Mouse (Mus musculus) cerebellum, adult (tissue): ENCODE results near the gene Tgfbr1.
"Not testable (repeated sequence)": the region's sequence is repeated elsewhere in the genome, so short reads cannot be mapped to it uniquely, and the experiment has no call there.

ENCODE experiments used
- ATAC-seq: cut with Nextera tagmentation; 2 replicates; pipeline ENCODE4 v1.9.2; 2017; ENCODE audit warnings: mild to moderate bottlenecking, moderate library complexity, mixed read lengths; ENCODE audit not compliant: insufficient number of reproducible peaks, low FRiP score, low TSS enrichment

Tgfbr1 gene

DNA sequence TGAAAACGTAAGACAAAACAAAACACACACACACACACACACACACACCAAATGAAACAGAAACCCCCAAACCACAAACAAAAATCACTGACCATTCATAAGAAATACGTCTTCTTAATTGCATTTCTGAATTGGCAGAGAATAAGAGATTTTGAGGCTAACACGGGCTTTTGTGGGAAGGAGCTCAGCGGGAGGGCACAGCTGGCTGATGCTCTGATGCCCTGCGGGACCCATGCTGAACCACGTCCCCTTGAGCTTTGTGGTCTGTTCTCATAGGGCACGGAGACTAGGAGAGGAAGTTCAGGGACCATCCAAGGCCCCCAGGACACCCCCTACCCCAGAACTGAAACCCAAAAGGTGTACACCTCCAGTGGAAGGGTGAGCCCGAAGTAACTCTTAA lies 10.4 kb upstream of the Tgfbr1 start:
- ATAC-seq: no peak

DNA sequence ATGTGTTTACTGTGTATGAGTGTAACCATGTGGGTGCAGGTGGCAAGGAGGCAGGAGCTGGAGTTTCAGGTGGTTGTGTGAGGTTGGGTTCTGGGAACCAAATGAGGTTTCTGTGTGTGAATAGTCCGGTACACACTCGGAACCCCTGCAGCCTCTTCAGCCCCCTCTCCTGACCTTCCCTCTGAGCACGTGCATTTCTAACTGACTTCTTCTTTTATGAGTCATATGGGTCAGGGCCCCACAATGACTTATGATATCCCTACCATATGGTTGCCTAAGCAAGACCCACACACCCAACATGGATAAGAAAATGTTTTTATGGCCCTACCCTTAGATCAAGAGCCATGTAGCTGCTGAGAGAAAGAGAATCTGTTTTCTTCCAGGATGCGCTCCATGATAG lies 6.0 kb upstream of the Tgfbr1 start:
- ATAC-seq: no peak

DNA sequence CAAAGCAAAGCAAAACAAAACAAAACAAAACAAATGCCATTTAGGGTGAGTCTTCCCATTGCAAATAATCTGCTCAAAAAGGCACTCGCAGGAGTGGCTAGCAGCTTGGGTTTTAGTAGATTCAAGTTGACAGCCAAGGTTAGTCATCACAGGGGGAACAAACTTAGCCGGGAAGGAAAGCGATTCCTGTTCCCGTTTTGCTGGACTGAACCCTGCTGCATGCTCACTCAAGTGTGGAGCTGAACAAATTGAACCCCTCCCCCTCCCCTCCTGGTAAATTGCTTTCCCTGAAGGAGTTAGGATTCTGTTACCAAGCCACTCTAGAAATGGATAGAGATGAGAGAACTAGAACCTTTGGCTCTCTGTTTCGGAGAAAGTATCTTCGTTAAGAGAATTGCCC lies 3.3 kb upstream of the Tgfbr1 start:
- no peak for ATAC-seq

DNA sequence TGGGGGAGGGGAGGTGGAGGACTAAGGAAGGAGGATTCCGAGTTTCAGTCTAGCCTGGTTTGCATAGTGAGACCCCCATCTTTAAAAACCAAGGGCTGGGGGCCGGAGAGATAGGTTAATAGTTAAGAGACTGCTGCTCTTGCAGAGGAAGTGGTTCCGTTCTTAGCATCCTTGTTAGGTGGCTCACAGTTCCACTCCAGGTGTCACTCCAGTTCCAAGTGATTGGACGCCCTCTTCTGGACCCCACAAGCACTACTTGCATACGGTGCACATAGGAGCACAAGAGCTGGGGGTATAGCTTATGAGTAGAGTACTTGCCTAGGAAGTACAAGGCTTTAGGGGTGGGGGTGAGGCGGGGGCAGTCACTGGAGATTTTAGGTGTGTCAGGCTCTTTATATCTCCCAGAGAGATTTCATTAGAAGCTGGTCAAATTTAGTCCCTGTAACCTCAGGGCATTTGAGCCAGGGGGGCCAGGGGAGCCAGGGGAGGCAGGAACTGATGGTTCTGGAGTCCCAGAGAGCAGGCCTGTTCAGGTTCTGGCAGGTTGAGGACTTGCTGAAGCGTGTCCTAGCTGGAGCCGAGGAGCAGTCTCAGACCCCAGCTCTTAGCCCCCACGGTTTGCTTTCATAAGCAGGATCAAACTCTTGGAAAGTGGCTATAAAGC lies 1.5 kb upstream of the Tgfbr1 start:
- no peak; the same call in 1 of the 2 replicates for ATAC-seq

DNA sequence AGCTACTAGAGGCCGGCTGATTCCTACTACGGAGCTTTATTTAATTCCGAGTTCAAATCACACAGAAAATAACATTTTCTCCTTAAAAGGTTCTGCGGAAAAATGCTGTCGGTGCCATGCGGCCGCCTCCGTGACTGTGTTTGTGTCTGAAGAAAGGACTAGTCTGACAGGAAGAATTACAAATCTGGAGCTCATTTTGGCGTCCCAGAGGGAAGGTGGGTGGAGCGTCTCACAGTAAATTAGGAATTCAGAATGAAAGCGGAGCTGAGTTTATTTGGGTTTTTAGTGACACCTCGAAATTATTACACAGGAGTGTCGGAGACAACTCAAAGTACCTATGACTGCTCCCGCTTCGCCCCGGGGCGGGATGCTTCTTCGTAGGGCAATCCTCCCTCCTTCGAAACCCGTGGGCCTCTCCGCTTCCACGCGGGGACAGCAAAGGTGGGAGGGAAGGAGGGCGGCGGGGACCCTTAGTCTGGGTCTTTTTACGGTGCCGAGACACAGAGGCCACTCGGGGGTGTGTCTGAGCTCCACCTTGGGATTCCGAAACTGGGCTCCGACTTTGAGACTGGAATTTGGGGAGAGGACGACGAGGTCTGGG lies 861 bp upstream of the Tgfbr1 start:
- ATAC-seq: 0 out of 2 replicates have a peak, but pooled peaks have one; percentile 4

DNA sequence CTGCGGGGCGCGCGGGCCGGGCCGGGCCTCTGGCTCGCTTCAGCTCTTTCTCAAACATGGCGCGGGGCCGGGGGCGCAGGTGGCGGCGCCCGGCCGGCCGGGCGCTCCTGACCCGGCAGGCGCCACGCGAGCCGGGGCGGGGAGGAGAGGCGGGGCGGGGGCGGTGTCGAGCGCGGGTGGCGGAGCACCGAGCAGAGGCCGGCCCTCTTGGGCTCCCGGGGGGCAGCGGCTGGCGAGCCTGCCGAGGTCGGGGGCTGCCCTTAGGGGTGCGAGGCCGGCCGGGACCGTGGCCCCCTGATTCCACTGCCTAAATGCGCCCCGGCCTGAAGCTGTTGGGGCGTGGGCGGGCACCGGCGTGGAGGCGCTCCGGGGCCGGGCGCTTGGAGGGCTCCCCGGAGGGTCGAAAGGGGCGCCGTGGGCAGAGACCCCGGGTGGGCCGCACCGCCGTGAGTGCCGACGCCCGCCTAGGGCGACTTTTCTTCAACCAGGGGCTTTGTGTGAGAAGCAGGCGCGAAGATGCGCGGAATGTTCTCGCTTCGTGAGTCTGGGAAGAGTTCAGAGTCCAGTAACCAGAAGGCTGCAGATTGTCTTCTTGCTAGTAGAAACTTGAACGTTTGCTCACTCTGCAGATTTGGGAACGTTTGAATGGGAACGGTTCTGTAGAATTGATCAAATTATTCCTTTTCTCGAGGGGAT lies 542 bp downstream of the Tgfbr1 start:
- peak; percentile 31; the same call in 1 of the 2 replicates for ATAC-seq

DNA sequence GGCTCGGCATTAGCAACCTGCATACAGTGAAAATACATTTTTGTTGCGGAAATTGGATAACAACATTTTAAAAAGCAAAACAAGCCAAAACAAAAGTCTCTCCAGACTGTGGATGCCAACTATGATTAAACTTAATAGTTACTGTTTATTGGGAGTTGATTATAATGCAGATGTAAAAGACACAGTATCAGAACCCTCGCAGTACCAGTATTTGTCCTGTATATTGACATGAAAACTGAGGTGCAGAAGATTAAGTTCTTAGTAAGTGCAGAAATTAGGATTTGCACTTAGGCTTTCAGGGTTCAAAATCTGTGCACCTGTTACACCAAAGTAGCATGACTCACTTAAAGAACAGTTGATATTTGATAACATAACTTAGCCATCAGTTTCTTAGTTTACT lies 1.3 kb downstream of the Tgfbr1 start:
- no peak for ATAC-seq

DNA sequence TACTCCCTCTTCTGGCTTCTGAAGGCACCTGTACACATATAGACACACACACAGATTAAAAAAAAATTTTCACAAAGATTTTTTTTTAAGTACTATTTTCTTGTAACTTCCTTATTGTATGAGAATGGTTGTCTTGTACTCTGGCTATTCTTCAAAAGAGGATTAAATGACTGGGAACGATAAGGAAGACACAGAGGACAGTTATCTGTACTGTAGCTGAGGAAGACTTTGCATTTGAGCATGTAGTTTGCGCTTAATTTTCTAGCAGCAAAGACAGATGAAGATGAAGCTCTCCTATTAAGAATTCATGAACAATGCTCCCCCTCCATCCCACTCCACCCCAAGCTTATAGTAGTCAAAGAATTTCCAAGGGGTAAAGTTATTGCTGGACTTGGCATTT lies 9.6 kb downstream of the Tgfbr1 start:
- ATAC-seq: no peak

DNA sequence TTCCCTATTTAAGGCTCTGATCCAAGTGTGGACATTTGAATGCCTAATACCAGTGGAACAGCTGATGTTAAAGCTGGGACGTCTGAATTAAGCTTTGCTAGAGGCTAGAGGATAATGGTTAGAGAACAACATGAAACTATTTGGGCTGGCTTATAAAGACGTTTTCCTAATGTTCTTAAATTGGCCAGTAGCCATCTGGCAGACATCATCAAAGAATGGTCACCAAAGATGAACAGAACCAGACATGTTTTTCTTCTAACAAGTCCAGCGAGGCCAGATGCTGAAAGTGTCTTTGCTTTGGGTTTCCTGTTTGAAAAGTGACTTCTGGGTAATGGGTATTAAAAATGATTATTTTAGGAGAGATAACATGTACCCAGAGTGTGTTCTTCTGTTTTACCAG lies 10.1 kb downstream of the Tgfbr1 start:
- no peak for ATAC-seq

DNA sequence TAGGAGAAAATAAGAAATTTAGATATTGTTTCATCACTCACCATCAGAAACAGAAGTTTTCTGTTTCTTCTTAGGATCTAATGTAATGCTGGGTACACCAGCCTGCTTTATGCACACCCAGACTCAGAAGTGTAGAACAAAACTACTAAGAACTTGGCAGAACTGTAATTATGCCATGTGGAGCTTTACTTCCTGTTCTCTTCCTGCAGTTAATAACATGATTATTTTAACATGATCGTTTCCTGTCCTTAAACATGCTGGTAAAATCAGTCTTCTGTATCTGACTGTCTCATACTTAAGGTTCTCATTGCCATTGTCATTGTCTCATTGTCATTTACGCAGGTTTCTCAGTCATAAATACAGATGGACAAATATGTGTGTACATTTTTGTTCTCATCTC lies 15.7 kb downstream of the Tgfbr1 start:
- no peak for ATAC-seq

DNA sequence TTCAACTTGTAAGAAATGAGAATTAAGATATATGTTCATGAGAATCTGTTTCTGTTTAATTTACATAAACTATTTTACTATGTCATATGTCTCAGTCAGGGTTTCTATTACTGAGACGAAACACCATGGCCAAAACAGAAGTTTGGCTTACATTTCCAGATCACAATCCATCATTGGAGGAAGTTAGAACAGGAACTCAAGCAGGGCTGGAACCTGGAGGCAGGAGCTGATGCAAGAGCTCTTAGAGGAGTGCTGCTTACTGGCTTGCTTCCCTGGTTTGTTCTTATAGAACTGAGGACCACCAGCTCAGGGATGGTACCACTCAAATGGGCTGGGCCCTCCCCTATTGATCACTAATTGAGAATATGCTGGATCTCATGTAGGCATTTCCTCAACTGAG lies 25.7 kb downstream of the Tgfbr1 start:
- no peak for ATAC-seq

DNA sequence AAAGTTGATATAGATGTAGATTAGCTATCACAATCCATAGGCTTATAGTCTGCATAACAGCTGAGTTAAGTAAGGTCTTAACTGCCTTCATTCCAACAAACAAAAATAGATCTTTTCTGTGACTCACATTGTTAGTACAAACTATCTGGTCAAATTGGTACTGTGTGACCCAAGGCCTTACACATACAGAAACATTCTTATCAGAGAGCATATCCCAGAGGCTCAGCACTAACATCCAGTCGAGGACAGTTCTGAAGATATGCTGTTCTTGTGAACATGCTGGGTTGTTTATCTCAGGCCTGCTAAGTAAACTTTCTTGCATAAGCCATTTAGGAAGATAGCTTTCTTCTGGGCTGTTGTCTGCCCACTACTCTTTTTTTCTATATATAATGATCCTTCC lies 29.4 kb downstream of the Tgfbr1 start:
- ATAC-seq: no peak

DNA sequence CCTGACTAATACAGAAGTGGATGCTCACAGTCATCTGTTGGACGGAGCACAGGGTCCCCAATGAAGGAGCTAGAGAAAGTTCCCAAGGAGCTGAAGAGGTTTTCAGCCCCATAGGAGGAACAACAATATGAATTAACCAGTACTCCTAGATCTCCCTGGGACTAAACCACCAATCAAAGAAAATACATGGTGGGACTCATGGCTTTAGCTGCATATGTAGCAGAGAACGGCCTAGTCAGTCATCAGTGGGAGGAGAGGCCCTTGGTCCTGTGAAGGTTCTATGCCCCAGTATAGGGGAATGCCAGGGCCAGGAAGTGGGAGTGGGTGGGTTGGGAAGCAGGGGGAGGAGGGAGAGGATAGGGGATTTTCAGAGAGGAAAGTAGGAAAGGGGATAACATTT lies 38.9 kb downstream of the Tgfbr1 start:
- ATAC-seq: not testable (repeated sequence)

DNA sequence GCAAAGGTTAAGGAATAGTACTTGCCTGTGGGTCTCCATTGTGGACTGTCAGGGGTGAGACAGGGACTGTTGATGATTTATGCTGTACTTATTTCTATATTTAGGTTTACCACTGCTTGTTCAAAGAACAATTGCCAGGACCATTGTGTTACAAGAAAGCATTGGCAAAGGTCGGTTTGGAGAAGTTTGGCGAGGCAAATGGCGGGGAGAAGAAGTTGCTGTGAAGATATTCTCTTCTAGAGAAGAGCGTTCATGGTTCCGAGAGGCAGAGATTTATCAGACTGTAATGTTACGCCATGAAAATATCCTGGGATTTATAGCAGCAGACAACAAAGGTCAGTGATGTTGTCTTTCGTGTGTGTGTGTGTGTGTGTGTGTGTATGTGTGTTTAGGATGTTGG lies 43.2 kb downstream of the Tgfbr1 start:
- ATAC-seq: no peak

DNA sequence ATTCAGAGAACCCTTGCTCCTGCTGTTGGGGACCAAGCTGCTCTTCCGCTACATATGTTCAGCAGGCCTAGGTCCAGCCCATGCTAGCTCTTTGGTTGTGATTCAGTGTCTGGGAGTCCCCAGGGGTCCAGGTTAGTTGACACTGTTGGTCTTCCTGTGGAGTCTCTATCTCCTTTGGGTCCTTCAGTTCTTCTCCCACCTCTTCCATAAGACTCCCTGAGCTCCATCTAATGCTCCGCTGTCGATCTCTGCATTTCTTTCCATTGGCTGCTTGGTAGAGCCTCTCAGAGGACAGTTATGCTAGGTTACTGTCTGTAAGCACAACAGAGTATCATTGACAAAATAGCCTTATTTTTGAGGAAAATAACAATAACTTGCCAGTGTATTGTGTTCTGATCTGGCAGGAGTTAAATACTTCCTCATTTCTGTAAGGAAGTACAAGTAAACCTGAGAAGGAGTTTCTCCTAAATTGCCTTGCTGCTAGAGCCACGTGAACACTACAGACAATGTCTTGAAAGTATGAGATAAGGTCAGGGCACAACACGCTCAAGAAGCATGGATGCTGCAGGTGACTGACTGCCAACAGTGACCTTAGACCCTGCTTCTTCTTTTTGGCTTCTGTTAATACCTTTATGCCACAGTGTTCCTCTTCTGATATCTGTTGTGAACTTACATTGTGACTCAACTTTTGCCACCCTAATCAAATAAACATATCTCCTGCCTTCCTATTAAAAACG lies 45.1 kb downstream of the Tgfbr1 start:
- no peak for ATAC-seq

DNA sequence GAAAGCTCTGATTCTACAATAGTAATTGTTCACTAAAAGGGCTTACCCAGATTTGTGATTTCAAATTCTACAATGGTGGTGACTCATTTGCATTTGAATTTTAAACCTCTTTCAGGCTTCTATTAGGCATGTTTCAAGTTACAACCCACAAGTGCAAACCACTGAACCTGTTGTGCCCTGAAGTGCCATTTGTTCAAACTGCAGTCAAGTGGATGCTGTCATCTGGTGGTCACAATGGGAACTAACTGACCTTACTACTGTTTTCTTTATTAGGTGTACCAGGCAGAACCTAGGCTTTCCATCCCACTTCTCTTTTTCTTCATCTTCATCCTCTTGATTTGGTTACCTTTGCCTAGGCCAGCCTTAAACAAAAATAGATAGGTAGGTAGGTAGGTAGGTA lies 46.8 kb downstream of the Tgfbr1 start:
- no peak for ATAC-seq

DNA sequence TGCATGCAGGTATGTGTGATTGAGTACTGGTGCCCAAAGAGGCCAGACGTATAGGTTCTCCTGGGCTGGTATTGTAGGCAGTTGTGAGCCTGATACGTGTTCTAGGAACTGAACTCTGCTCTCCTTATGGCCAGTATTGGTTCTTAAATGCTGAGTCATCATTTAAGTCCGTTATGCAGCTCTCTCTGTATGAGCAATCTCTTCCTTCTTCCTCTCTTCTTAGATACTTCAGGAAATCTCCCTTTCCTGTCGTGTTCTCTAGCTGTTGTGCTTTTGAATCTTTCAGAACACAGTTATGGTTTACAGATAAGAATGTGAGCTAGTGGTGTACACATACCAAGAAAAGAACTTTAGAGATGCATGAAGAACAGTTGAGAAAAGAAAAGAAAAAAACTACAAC lies 47.3 kb downstream of the Tgfbr1 start:
- no peak for ATAC-seq

DNA sequence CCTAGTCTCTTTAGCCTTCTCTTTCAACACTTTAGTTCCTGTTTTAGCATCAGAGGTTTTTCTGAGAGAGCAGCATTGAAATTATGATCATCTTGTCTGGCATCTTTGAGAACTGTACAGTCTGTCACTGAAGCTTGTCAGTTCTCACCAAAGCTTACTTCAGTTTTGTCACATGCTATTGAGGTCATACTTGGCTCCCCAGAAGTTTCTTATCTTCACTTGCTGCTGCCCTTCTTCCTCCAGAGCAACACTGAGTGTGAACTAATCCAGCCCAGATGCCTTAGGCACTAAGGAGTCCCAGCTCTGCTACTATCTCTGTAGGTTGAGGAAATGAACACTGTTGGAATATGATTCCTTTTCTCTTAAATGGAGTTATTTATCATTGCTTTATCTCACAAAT lies 49.2 kb downstream of the Tgfbr1 start:
- ATAC-seq: no peak

DNA sequence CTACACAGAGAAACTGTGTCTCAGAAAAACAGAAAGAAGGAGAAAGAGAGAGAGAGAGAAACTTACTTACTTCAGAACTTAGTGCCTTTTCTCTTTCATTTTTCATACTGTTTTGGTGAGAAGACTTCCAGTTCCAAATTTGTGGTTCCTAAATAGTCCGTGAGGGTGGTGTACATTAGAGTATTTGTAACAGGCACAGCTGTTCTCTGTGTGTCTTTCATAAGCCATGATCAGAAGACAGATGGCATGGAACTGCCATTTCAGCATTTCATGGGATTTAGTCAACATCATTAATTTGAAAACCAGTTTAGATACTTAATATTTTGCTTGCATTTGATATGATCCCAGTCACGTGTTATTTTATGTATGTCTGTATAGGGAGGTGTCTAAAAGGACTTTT lies 51.5 kb downstream of the Tgfbr1 start:
- ATAC-seq: no peak

DNA sequence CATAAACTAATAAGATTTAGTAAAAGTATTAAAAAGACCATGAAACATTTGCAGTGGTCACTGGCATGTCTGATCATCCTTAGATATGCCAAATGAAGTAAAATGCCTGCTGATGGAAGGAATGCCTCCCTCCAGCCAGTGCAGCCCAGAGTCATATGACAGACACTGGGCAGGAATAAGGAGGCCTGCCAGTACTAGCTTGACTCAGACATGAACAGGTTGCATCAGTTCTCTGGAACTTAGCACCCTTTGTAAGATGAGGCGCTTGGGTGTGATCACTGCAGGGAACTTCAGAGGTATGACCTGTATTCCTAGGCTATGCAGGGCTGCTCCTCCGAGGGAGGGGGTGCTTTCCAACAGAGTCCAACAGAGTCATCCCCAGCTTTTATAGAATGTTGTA lies 54.1 kb downstream of the Tgfbr1 start:
- ATAC-seq: no peak

DNA sequence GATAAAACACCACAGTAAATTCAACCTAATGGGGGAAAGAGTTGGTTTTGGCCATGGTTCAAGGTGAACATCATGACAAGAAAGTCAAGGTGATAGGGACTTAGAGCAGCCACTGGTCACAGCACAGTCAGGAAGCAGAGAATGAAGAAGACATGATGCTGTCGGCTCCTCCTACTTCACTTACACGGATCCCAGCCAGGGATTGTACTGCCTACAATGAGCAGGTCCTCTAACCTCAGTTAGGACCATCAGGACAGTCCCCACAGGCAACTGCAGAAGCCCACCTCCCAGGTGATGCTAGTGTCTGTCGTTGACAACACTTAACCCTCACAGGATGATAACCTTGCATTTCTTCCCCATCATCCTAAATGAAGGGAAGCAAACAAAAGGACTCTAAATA lies 64.8 kb downstream of the Tgfbr1 start:
- no peak for ATAC-seq
